Mouse (Mus musculus) liver, embryonic 14.5 days (tissue): ENCODE measurements at regions not wholly inside any gene's neighbourhood (a gene's known extent, or its start where the extent isn't known, plus 50 kb on each side); places are given as distances from the start of the nearest gene placed in this dataset.

Experiments used
- ATAC-seq: fragments of 200-750 bp; cut with Nextera tagmentation; 2 replicates; pipeline ENCODE4 v1.8.0; 2017; ENCODE audit warnings: moderate number of reproducible peaks, mild to moderate bottlenecking, moderate library complexity; ENCODE audit not compliant: insufficient read depth
- DNase-seq, 3 experiments: peaks; one replicate each; pipeline ENCODE4 v3.0.0-alpha.2; 2012 to 2013; ENCODE audit warnings: low read depth in 3 of 3, low spot score in 3 of 3
- H3K27ac ChIP-seq: fragments of 300-500 bp; sonication (generic); 2 replicates; pipeline ENCODE4 v1.5.1; 2014; ENCODE audit warnings: moderate library complexity, mild to moderate bottlenecking, control low read depth, inconsistent platforms
- H3K27me3 ChIP-seq: fragments of 300-500 bp; sonication (generic); 2 replicates; pipeline ENCODE4 v1.6.1; 2014; ENCODE audit warnings: mild to moderate bottlenecking, low read length, moderate library complexity; ENCODE audit not compliant: control insufficient read depth, insufficient read depth
- H3K36me3 ChIP-seq: fragments of 300-500 bp; sonication (generic); replicated peaks from 2 replicates; pipeline ENCODE4 v1.6.1; 2014; ENCODE audit warnings: low read depth; ENCODE audit not compliant: control insufficient read depth, insufficient read depth
- H3K4me1 ChIP-seq, 2 experiments: fragments of 200-500 bp in 1 of 2; fragments of 300-500 bp in 1 of 2; sonication (generic) in 1 of 2; replicated peaks; 2 replicates each; pipeline ENCODE4 v1.6.1; 2012 to 2014; ENCODE audit warnings: antibody characterized with exemption in 1 of 2, inconsistent platforms in 1 of 2, low read length in 1 of 2; ENCODE audit not compliant: control insufficient read depth in 2 of 2, insufficient read depth in 2 of 2
- H3K4me2 ChIP-seq: fragments of 300-500 bp; sonication (generic); 2 replicates; pipeline ENCODE4 v1.6.1; 2014; ENCODE audit warnings: low read depth, mild to moderate bottlenecking, control low read depth, moderate library complexity
- H3K4me3 ChIP-seq, 2 experiments: fragments of 200-500 bp in 1 of 2; fragments of 300-500 bp in 1 of 2; sonication (generic) in 1 of 2; 2 replicates each; pipeline ENCODE4 v1.5.1; 2012 to 2014; ENCODE audit warnings: low read depth in 2 of 2, low read length in 2 of 2, mild to moderate bottlenecking in 2 of 2, control low read depth in 1 of 2, inconsistent platforms in 1 of 2, moderate library complexity in 1 of 2; ENCODE audit not compliant: insufficient read depth in 1 of 2
- H3K9ac ChIP-seq: fragments of 300-500 bp; sonication (generic); replicated peaks from 2 replicates; pipeline ENCODE4 v1.6.1; 2014; ENCODE audit warnings: mild to moderate bottlenecking, control low read depth, moderate library complexity
- H3K9me3 ChIP-seq: fragments of 300-500 bp; sonication (generic); 2 replicates; pipeline ENCODE4 v1.6.1; 2016; ENCODE audit warnings: low read length, mixed read lengths; ENCODE audit not compliant: control insufficient read depth
- CTCF ChIP-seq: IDR thresholded peaks from 2 replicates; pipeline ENCODE4 v1.5.1; 2016; ENCODE audit warnings: antibody characterized with exemption, low read depth, control low read depth
- EP300 ChIP-seq: IDR thresholded peaks from 2 replicates; pipeline ENCODE4 v1.6.1; 2016; ENCODE audit warnings: antibody characterized with exemption, low read depth
- WGBS: fragments of 180-500 bp; shearing (Covaris S2); extraction: QIAGEN DNeasy Blood & Tissue Kit; methylation state at CpG from one replicate; pipeline ENCODE4 v1.1.7; 2014; ENCODE audit not compliant: insufficient replicate concordance; 5-methylcytosine and 5-hydroxymethylcytosine counted together

GRCm38 (mm10) chr9:33065331-33065730, 429.3 kb downstream of the Ets1 start:
- TF ChIP-seq CTCF: no peak
- no peak for TF ChIP-seq EP300

GRCm38 (mm10) chr9:33067521-33067920, 431.5 kb downstream of the Ets1 start:
- H3K27me3 ChIP-seq: no peaks in the 10 kb centered on the region
- no peak overlapping the region for H3K27ac ChIP-seq
- WGBS: 52% methylated on average over 1 of the region's 1 CpGs
- H3K9ac ChIP-seq: no peak overlapping the region
- H3K4me1 ChIP-seq: no peaks in the 10 kb centered on the region
- no peak for DNase-seq
- no peak overlapping the region for H3K4me2 ChIP-seq
- H3K9me3 ChIP-seq: no peaks in the 10 kb centered on the region
- H3K36me3 ChIP-seq: no peaks in the 10 kb centered on the region
- H3K4me3 ChIP-seq: no peak overlapping the region
- ATAC-seq: no peak
- no peak for TF ChIP-seq EP300
- no peak for TF ChIP-seq CTCF

More at GRCm38 (mm10) chr9:33065331-33065730, 429.3 kb downstream of the Ets1 start:
- Histone ChIP-seq H3K9ac (no peak overlapping the region), H3K9me3 (no peaks in the 10 kb centered on the region), H3K27ac (no peak overlapping the region), H3K27me3 (no peaks in the 10 kb centered on the region), H3K36me3 (no peaks in the 10 kb centered on the region), H3K4me2 (no peak overlapping the region), H3K4me3 (no peak overlapping the region), H3K4me1 (no peaks in the 10 kb centered on the region)
- DNase-seq: no peak
- 57% methylated on average over 3 of the region's 3 CpGs for WGBS
- ATAC-seq: no peak

- no peak overlapping the region for H3K9ac ChIP-seq
- no peaks in the 10 kb centered on the region for H3K27me3 ChIP-seq
- no peak overlapping the region for H3K4me3 ChIP-seq
- H3K4me2 ChIP-seq: no peak overlapping the region
- no peaks in the 10 kb centered on the region for H3K9me3 ChIP-seq
- WGBS: 62% methylated on average over 3 of the region's 3 CpGs
- H3K4me1 ChIP-seq: no peaks in the 10 kb centered on the region
- ATAC-seq (no peak), DNase-seq (no peak)
- TF ChIP-seq EP300 (no peak), CTCF (no peak)
- no peaks in the 10 kb centered on the region for H3K36me3 ChIP-seq
- H3K27ac ChIP-seq: no peak overlapping the region
Measured at GRCm38 (mm10) chr9:33070116-33070515, 434.1 kb downstream of the Ets1 start.

GRCm38 (mm10) chr9:33080271-33080670, 444.2 kb downstream of the Ets1 start:
- H3K27me3 ChIP-seq: no peaks in the 10 kb centered on the region
- H3K4me2 ChIP-seq: no peak overlapping the region
- no peaks in the 10 kb centered on the region for H3K36me3 ChIP-seq
- no peak for TF ChIP-seq EP300
- TF ChIP-seq CTCF: no peak
- no peak overlapping the region for H3K9ac ChIP-seq
- no peaks in the 10 kb centered on the region for H3K4me1 ChIP-seq
- DNase-seq (no peak), ATAC-seq (no peak)
- no peaks in the 10 kb centered on the region for H3K9me3 ChIP-seq
- 41% methylated on average over 3 of the region's 3 CpGs for WGBS
- H3K27ac ChIP-seq: no peak overlapping the region
- no peak overlapping the region for H3K4me3 ChIP-seq

- H3K4me1 ChIP-seq: no peaks in the 10 kb centered on the region
- no peak overlapping the region for H3K27ac ChIP-seq
- WGBS: 45% methylated on average over 6 of the region's 6 CpGs
- H3K4me2 ChIP-seq: no peak overlapping the region
- no peak overlapping the region for H3K4me3 ChIP-seq
- ATAC-seq (no peak), DNase-seq (no peak)
- no peaks in the 10 kb centered on the region for H3K36me3 ChIP-seq
- H3K27me3 ChIP-seq: no peaks in the 10 kb centered on the region
- TF ChIP-seq EP300 (no peak), CTCF (no peak; the same call in 1 of the 2 replicates)
- no peaks in the 10 kb centered on the region for H3K9me3 ChIP-seq
- no peak overlapping the region for H3K9ac ChIP-seq
Measured at GRCm38 (mm10) chr9:33080774-33081173, 444.8 kb downstream of the Ets1 start.
